Mouse (Mus musculus): ENCODE measurements around the gene Mboat7. TPM values are rescaled to one million over a fixed set of nuclear protein-coding genes. Genes with fewer than 3 reads are reported as not detected.
"Not testable (repeated sequence)": the region's sequence is repeated elsewhere in the genome, so short reads cannot be mapped to it uniquely, and the experiment has no call there.

Mboat7 gene
- total RNA-seq, 1 experiment: 34.4 TPM

DNA sequence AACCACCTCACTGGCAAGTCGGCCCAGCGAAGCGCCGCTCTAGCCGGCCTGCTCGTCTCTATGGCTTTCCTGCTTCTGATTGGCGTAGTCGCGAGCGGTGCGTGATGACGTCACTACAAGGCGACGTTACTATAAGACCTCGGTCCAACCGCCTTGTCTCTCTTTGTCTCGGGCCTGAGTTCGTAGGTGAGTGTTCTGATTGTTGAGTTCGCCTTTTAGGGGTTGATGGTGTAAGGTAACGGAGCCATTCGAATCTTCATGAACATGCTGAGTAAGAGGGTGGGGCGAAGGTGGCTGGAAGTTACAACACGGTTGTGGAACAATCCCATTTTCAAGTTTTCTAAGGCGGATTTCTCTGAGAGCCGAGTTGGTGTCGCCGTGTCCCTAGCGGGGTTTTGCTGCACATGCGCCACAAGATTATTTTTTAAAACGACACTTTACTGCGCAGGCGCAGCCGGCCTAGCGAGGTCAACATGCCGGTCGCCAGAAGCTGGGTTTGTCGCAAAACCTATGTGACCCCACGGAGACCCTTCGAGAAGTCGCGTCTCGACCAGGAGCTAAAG, 10.6 kb upstream of the Mboat7 start, which contains the start of gene Rps9:
Rps9 (plus strand) TSS at position 115 of the 563 bp plus-strand sequence.
- in situ Hi-C loops (cut with MboI; ENCODE audit: low sequenced_read_pairs in 2 of 2, unreplicated experiment in 2 of 2): no loop called here
- Histone ChIP-seq H3K4me1 (ENCODE audit: control insufficient read depth in 2 of 2, insufficient read depth in 2 of 2, low read length in 2 of 2, poor library complexity in 1 of 2) (no peaks in the 10 kb centered on the region), H3K9ac (ENCODE audit: insufficient read depth, low read depth, low read length, poor library complexity, severe bottlenecking) (peak within 1 kb of the TSS; percentile 95), H3K36me3 (ENCODE audit: control insufficient read depth, insufficient read depth, low read length, poor library complexity, severe bottlenecking) (peaks cover 36% of the 10 kb centered on the region), H3K4me3 (ENCODE audit: insufficient read depth in 1 of 2, low read depth in 1 of 2, low read length in 2 of 2, poor library complexity in 1 of 2, severe bottlenecking in 1 of 2) (peak within 1 kb of the TSS; percentile 79 to 85), H3K27ac (ENCODE audit: insufficient read depth, low read depth, low read length, poor library complexity, severe bottlenecking) (peak within 1 kb of the TSS; percentile 93), H3K9me3 (ENCODE audit: control insufficient read depth, insufficient read depth, low read depth, low read length) (no peaks in the 10 kb centered on the region)
- peak; percentile 95 for DNase-seq (ENCODE audit: low read depth, low spot score)
- TF ChIP-seq HCFC1 (IDR thresholded peaks at IDR 0.05; ENCODE audit: borderline replicate concordance, insufficient read depth, low read length): peak; percentile 72; the same call in 1 of the 2 replicates
- no peak for TF ChIP-seq CHD2 (IDR thresholded peaks at IDR 0.05; ENCODE audit: low read depth, low read length)
- no peak for TF ChIP-seq MAFK (IDR thresholded peaks at IDR 0.05; ENCODE audit: insufficient read depth, low read depth, low read length)
- no peak for TF ChIP-seq ZNF384 (IDR thresholded peaks at IDR 0.05; ENCODE audit: low read depth, low read length)

DNA sequence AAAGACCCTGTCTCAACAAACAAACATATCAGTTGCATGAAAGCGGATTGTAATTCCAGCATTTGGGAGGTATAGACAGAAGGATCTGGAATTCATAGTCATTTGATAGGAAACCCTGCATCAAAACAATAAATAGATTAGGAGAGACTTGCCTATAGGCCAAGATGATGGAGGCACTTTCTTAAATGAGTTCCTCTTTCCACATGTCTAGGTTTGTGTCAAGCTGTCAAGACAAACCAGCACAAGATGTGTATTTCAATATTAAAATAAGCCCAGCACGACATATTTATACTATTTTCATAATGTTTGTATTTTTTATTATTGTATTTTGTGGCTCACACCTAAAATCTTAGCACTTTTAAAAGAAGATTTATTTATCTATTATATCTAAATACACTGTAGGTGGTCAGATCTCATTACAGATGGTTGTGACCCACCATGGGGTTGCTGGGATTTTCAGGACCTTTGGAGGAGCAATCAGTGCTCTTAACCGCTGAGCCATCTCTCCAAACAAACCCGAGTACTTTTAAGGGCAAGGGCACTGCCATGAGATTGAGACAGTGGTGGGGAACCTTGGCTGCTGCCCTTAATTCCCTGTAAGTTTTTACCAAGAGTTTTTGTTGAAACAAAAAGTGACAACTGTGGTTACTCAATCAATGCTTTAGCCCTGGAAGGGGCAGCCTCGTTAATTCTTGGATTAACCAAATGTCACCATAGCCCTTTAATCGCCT, 10.0 kb upstream of the Mboat7 start:
- Histone ChIP-seq H3K4me3 (ENCODE audit: insufficient read depth in 1 of 2, low read depth in 1 of 2, low read length in 2 of 2, poor library complexity in 1 of 2, severe bottlenecking in 1 of 2) (peak overlapping the region; percentile 51 to 79), H3K9me3 (ENCODE audit: control insufficient read depth, insufficient read depth, low read depth, low read length) (no peaks in the 10 kb centered on the region), H3K36me3 (ENCODE audit: control insufficient read depth, insufficient read depth, low read length, poor library complexity, severe bottlenecking) (peaks cover 36% of the 10 kb centered on the region), H3K9ac (ENCODE audit: insufficient read depth, low read depth, low read length, poor library complexity, severe bottlenecking) (peak overlapping the region; percentile 69; the same call in 1 of the 2 replicates), H3K27ac (ENCODE audit: insufficient read depth, low read depth, low read length, poor library complexity, severe bottlenecking) (no peak overlapping the region; the same call in 1 of the 2 replicates), H3K4me1 (ENCODE audit: control insufficient read depth in 2 of 2, insufficient read depth in 2 of 2, low read length in 2 of 2, poor library complexity in 1 of 2) (no peaks in the 10 kb centered on the region)
- in situ Hi-C loops (cut with MboI; ENCODE audit: low sequenced_read_pairs in 2 of 2, unreplicated experiment in 2 of 2): no loop called here
- no peak for DNase-seq (ENCODE audit: low read depth, low spot score)
- no peak for TF ChIP-seq ZC3H11A (IDR thresholded peaks at IDR 0.05; ENCODE audit: borderline replicate concordance, low read depth, low read length)
- no peak for TF ChIP-seq CHD2 (IDR thresholded peaks at IDR 0.05; ENCODE audit: low read depth, low read length)
- TF ChIP-seq MAFK (IDR thresholded peaks at IDR 0.05; ENCODE audit: insufficient read depth, low read depth, low read length): no peak
- no peak for TF ChIP-seq HCFC1 (IDR thresholded peaks at IDR 0.05; ENCODE audit: borderline replicate concordance, insufficient read depth, low read length)
- TF ChIP-seq ZNF384 (IDR thresholded peaks at IDR 0.05; ENCODE audit: low read depth, low read length): no peak

GRCm38 (mm10) chr7:3698471-3698870, 5.1 kb upstream of the Mboat7 start:
- Histone ChIP-seq H3K9me3 (ENCODE audit: control insufficient read depth, insufficient read depth, low read depth, low read length) (no peaks in the 10 kb centered on the region), H3K36me3 (ENCODE audit: control insufficient read depth, insufficient read depth, low read length, poor library complexity, severe bottlenecking) (peaks cover 5% of the 10 kb centered on the region), H3K4me3 (ENCODE audit: insufficient read depth in 1 of 2, low read depth in 1 of 2, low read length in 2 of 2, poor library complexity in 1 of 2, severe bottlenecking in 1 of 2) (no peak overlapping the region), H3K27ac (ENCODE audit: insufficient read depth, low read depth, low read length, poor library complexity, severe bottlenecking) (no peak overlapping the region), H3K9ac (ENCODE audit: insufficient read depth, low read depth, low read length, poor library complexity, severe bottlenecking) (no peak overlapping the region), H3K4me1 (ENCODE audit: control insufficient read depth in 2 of 2, insufficient read depth in 2 of 2, low read length in 2 of 2, poor library complexity in 1 of 2) (no peaks in the 10 kb centered on the region)
- in situ Hi-C loops (cut with MboI; ENCODE audit: low sequenced_read_pairs in 2 of 2, unreplicated experiment in 2 of 2): no loop called here
- DNase-seq (ENCODE audit: low read depth, low spot score): no peak
- TF ChIP-seq MAFK (IDR thresholded peaks at IDR 0.05; ENCODE audit: insufficient read depth, low read depth, low read length): no peak
- no peak for TF ChIP-seq CHD2 (IDR thresholded peaks at IDR 0.05; ENCODE audit: low read depth, low read length)
- TF ChIP-seq HCFC1 (IDR thresholded peaks at IDR 0.05; ENCODE audit: borderline replicate concordance, insufficient read depth, low read length): no peak
- no peak for TF ChIP-seq ZNF384 (IDR thresholded peaks at IDR 0.05; ENCODE audit: low read depth, low read length)
- TF ChIP-seq ZC3H11A (IDR thresholded peaks at IDR 0.05; ENCODE audit: borderline replicate concordance, low read depth, low read length): no peak

DNA sequence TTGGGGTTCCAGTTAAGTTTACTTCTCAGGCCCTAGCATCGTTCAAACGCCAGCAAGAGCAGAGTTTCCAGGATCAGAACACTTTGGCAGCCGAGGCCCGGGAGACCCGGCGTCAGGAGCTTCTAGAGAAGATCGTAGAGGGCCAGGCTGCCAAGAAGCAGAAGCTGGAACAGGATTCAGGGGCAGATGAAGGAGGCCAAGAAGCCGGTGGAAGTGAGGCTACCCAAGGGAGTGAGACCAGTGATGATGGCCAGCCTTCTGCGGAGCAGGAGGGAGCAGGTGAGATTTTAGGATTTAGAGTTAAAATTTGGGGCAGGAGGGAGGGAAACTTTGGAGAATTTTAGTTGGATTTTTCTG, 1.6 kb upstream of the Mboat7 start:
- peak overlapping the region; percentile 64; the same call in 1 of the 2 replicates for H3K27ac ChIP-seq (ENCODE audit: insufficient read depth, low read depth, low read length, poor library complexity, severe bottlenecking)
- H3K36me3 ChIP-seq (ENCODE audit: control insufficient read depth, insufficient read depth, low read length, poor library complexity, severe bottlenecking); H3K9me3 ChIP-seq (ENCODE audit: control insufficient read depth, insufficient read depth, low read depth, low read length); DNase-seq (ENCODE audit: low read depth, low spot score); H3K4me1 ChIP-seq (ENCODE audit: control insufficient read depth in 2 of 2, insufficient read depth in 2 of 2, low read length in 2 of 2, poor library complexity in 1 of 2); in situ Hi-C loops (cut with MboI; ENCODE audit: low sequenced_read_pairs in 2 of 2, unreplicated experiment in 2 of 2): not testable (repeated sequence)
- H3K9ac ChIP-seq (ENCODE audit: insufficient read depth, low read depth, low read length, poor library complexity, severe bottlenecking): peak overlapping the region; percentile 89
- peak overlapping the region; percentile 86 to 93 for H3K4me3 ChIP-seq (ENCODE audit: insufficient read depth in 1 of 2, low read depth in 1 of 2, low read length in 2 of 2, poor library complexity in 1 of 2, severe bottlenecking in 1 of 2)
